Mouse (Mus musculus) forelimb bud, embryonic 11.5 days (tissue): ENCODE measurements around the gene Cbfa2t3.

Experiments used
- DNase-seq: peaks from one replicate; pipeline ENCODE4 v3.0.0-alpha.2; 2012; ENCODE audit warnings: low read depth, low spot score

Cbfa2t3 gene

GRCm38 (mm10) chr8:122610612-122611277 is 88.2 kb downstream of the Cbfa2t3 start:
- DNase-seq: no peak

DNA sequence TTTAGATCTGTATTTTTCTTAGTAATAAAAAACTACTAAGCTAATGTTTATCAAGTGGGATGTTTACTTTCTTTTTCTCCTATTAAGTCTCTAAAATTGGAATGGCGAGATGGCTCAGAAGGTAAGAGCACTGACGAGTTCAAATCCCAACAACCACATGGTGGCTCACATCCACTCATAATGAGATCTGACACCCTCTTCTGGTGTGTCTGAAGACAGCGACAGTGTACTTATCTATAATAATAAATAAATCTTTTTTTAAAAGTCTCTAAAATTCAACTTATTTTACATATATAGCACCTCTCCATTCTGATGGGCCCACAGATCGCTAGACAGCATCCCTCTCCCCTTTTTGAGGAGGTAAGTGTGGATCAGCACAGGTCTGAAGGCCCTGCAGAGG is 88.7 kb downstream of the Cbfa2t3 start:
- DNase-seq: no peak

GRCm38 (mm10) chr8:122606810-122607209 is 92.1 kb downstream of the Cbfa2t3 start:
- DNase-seq: no peak

DNA sequence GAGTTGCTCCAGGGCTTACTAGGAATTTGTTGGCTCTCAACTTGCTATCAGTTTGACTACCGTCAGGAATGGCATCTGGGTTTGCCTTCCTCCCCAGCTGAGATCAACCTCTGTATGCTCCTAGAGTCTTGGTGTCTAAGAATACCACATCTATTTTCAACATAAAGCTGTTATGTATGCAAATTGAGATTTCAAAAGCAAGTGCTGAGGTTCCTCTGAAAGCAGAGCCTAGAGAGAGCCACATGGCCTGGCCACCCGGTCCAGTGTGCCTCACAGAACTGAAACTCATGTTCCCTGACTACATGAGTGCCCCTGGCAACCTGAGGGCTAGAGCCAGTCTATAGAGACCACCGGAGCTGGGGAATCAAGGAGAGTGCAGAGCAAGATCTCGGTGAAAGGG is 93.5 kb downstream of the Cbfa2t3 start:
- no peak for DNase-seq

- no peak for DNase-seq
Measured at GRCm38 (mm10) chr8:122604640-122605039, 94.3 kb downstream of the Cbfa2t3 start.

DNA sequence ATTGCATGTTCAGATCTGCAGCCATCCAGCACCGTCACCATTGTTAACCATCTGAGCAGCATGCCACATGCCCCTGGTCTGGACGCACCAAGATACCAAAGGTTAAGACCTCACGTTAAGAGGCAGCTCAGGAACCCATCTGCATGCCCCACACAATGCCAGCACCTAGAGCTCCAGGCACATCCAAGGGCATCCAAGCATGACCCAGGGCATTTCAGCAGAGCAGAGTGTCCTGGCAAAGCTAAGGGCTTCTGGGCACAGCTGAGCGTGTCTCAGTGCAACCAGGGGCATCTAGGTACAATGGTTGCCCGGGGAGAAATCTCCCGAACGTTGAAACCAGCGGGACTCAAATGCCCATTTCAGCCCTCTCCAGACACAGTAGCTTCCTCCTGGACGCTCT is 98.2 kb downstream of the Cbfa2t3 start:
- DNase-seq: no peak

- DNase-seq: no peak
Measured at GRCm38 (mm10) chr8:122596031-122596430, 102.9 kb downstream of the Cbfa2t3 start.

DNA sequence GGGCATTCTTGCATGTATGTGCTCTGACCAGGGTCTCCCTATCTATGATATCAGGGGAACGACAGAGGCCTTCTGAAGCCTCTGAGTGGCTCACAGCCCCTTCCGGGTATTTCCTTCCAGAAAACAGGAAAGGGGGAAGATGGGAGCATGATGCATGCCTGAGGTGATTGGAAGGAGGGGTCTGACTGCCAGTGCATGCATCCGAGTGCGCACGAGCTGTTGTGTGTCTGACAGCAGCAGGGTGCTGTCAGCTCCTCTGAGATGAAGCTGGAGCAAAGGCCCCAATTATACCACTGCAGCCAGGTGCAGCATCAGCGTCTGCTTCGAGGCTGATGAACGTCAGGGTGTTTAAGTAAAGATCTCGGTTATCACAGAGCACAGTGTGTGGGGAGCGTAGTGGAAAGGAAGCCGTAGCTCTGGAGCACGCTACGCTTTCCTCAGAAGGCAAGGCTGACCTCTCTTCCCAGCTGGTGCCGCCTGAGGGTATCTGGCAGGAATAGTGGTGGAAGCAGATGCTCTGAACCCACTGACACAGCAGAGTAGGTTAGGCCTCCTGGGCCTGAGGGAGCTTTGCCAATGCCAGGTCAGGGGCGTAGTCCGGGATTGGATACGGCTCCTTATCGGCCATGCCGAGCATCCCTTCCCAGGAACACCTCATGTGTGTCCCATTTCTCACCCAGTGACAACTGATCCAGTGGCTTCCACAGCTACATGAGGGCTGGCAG is 105.0 kb downstream of the Cbfa2t3 start:
- DNase-seq: no peak

- DNase-seq: no peak
Measured at GRCm38 (mm10) chr8:122593240-122593639, 105.7 kb downstream of the Cbfa2t3 start.

DNA sequence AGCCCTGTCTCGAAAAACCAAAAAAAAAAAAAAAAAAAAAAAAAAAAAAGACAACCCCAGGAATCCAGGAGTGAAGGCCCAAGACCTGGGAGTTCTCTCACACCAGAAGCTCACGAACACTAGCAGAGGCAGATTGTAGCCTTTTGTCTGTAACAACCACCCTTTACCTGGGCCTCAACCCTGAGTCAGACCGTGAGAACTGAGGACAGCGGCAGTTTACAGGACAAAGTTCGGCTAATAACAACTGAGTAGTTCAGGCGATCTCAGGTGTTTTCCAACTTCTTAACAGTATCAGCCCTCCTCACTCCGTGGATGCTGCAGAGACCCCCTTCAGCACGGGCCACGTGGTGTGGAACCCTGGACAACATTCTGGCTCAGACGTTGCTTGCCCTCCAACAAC is 112.2 kb downstream of the Cbfa2t3 start:
- DNase-seq: no peak

DNA sequence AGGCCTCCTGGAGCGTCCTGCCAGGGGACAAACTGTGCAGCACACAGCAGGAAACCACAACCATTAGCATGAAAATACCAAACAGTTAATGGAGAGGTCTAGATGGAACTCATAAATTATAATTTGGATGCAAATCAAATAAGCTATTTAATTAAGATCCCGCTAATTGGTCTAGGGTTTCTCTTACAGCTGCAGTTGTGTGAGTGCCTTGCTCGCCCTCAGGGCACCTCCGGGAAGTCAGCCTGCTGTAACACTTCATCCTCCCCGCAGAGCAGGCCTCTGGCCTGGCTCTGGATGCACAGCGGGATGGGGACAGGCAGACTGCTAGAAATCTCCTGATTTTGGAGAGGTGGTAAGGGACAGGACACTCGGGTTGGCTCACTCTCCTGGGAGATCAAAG is 112.7 kb downstream of the Cbfa2t3 start:
- DNase-seq: no peak

- no peak for DNase-seq
Measured at GRCm38 (mm10) chr8:122585411-122585891, 113.5 kb downstream of the Cbfa2t3 start.

DNA sequence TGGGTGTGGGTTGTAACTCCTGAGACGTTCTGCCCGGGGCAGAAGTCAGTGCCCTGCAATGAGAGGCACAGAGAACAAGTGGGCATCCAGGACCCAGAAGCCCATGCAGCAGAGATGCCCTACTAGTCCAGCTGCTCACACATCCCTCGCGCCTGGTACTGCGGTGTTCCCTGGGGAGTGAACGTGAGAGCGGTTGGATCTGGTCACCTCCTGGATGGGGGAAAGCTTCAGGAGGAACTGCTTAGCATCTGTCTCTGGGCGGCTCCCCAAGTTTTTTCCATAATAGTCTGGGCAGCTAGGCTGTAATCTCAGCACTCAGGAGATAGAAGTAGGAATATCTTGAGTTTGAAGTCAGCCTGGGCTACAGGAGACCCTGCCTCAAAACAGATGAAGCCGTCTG is 113.9 kb downstream of the Cbfa2t3 start:
- no peak for DNase-seq

GRCm38 (mm10) chr8:122580926-122581325 is 118.0 kb downstream of the Cbfa2t3 start:
- DNase-seq: peak; percentile 42

DNA sequence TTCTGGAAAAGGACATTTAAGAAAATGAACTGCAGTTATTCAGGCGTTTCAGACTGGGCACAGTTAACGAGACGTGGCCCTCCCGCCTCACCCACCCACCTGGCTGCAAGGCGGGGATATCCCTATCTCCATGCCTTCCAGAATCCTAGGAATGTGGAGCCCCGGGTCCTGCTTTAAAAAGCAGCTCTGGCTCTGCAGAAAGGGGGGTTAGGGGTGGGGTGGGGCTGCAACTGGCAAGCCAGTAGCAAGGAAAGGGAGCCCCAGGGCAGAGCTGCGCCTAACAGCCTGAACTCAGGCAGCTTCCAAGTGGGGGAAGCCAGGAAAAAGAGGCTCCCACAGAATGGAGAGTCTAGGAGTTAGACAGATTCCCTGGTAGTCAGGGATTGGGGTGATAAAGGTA is 119.7 kb downstream of the Cbfa2t3 start:
- peak; percentile 57 for DNase-seq

DNA sequence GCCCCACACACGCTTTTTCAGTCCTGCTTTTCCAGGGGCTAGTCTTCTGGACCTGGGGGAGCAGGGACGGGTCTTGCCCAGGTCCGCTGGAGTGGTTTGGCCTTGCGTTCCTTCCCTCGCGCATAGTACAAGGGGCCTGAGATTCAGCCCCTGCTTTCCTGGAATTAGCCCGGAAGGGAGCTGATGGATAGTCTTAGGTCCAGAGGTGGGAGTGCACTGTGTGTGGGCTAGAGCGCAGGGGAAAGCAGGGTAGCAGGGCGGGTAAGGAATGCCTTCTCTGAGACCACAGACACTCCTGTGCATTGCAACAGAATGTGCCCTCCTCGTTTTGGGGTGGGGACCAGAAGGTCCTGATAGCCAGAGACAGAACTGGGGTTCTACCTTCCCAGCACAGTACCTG is 121.8 kb downstream of the Cbfa2t3 start:
- no peak for DNase-seq

DNA sequence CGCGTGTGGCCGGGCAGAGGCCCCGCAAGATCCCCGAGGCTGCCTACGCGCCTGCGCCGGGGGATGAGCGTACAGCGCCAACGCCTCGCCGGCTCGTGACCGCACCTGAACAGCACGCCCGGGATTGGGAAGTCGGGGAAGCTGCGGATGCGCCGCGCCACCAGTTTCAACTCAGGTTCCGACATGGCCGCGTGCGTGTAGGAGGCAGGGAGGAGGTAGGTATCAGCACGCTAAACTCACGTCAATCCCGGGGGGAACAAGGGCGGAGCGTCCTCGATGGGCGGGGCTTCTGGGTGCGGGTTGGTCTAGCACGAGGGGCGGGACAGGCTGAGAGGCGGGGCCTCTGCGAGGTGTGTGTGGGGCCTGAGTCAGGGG is 122.3 kb downstream of the Cbfa2t3 start, which contains the start of gene Aprt:
TSS of gene Aprt (minus strand) at position 262 of the 375 bp plus-strand sequence.
- DNase-seq: peak; percentile 91

DNA sequence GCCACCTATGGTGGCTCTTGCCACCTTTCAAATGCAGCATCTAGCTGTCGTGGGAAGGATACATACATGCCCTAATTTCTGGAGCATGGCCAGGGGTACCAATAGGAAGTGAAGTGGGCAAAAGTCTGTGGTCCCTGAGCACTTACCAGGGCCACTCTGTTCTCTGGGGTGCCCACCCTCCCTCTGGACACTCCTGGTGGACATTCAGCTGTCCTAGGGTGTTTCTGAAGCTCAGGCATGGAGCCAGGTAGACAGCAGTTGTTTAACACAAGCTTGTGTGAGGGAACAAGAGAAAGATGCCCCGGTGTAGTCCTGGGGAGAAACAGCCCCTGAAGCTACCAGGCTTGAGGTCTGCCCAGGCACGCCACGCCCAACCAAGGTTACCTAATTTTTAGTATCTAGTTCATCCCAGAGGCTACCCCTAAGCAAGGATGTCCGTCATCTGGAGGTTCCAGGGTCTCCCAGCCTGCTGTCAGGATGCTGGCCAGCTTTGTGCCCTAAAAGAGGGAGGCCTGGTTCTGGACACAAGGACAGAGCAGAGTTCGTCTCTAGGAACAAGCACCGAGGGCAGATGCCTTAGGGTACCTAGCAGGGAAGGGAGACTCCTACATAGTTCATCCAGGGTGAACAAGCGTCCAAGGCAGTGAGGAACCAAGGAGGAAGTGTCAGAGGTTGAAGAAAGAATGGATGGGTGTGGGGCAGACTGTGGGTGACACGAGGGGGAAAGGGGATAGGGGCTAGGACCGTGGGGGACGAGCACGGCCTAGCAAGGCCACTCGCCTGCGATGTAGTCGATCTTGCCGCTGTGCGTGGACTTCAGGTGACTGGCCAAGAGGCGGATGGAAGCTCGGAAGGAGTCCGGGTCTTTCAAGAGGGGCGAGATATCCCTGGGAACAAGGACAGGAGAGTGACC is 122.9 kb downstream of the Cbfa2t3 start:
- no peak for DNase-seq

GRCm38 (mm10) chr8:122575286-122575685 is 123.6 kb downstream of the Cbfa2t3 start:
- DNase-seq: no peak
